Mouse (Mus musculus): ENCODE results near the gene Acot7.

GRCm38 (mm10) chr4:152224156-152224555 lies 46.2 kb downstream of the Acot7 start:
- no peak for TF ChIP-seq POLR2A (IDR thresholded peaks at IDR 0.05; ENCODE audit: borderline replicate concordance, extremely low read depth, low read depth, low read length)
- no peak for TF ChIP-seq CTCF (IDR thresholded peaks at IDR 0.05; ENCODE audit: insufficient read depth, low read length)

All from lung, adult 2 months (tissue).